Mouse (Mus musculus) stomach, postnatal 0 days (tissue): ENCODE results near the gene Mospd3.

Experiments used
- CTCF ChIP-seq: IDR thresholded peaks from 2 replicates; pipeline ENCODE4 v1.5.1; 2016; ENCODE audit warnings: antibody characterized with exemption, low read depth, mild to moderate bottlenecking, moderate library complexity
- EP300 ChIP-seq: optimal IDR thresholded peaks from 2 replicates; pipeline ENCODE3; 2016; ENCODE audit warnings: antibody characterized with exemption

GRCm38 (mm10) chr5:137574470-137574901, 26.4 kb downstream of the Mospd3 start:
- peak; percentile 54 for TF ChIP-seq CTCF
- TF ChIP-seq EP300: no peak
